Mouse (Mus musculus) embryonic stem cell, embryonic (primary cell): ENCODE data around the gene Arpc5.

Experiments used
- CTCF ChIA-PET, 4 experiments: fragments of 300-600 bp in 2 of 4; fragments of 350-600 bp in 2 of 4; sonication (Branson Sonifier 250); formaldehyde crosslinking; loops; one replicate each; lab custom pipeline; 2022; ENCODE audit warnings: inconsistent platforms in 2 of 4; lab: Charles Lee
- POLR2A ChIA-PET, 4 experiments: fragments of 300-600 bp in 2 of 4; fragments of 350-600 bp in 2 of 4; sonication (Branson Sonifier 250); formaldehyde crosslinking; loops; one replicate each; lab custom pipeline; 2022; ENCODE audit warnings: antibody characterized with exemption in 4 of 4, inconsistent platforms in 1 of 4; lab: Charles Lee

Gene Arpc5

GRCm38 (mm10) chr1:152766032-152766772, at the start of gene Arpc5, which contains the start of gene Rgl1:
Gene Arpc5, plus strand, starts transcription at chr1:152766542.
Gene Rgl1, minus strand, starts transcription at chr1:152766351.
- ChIA-PET CTCF (interaction anchor here (0.6 to 3.7 kb wide), 12 partner anchors 13 to 620 kb away, joined by 3 to 22 read pairs (median 4); no protein-coding TSS in a partner anchor), POLR2A (interaction anchor here (0.5 to 1.6 kb wide), 16 partner anchors 9 to 648 kb away, joined by 3 to 9 read pairs (median 4); partner anchors contain the start of gene Lamc1 (in 1 of the 4))

- POLR2A ChIA-PET, result interaction anchor here in 1 of 4 experiments (0.5 to 0.7 kb wide), 2 partner anchors 13 to 316 kb away, joined by 3 read pairs; no protein-coding TSS in a partner anchor
These were observed 49.0 kb upstream of the Arpc5 start for GRCm38 (mm10) chr1:152717329-152717728.

GRCm38 (mm10) chr1:152718200-152718599, 48.1 kb upstream of the Arpc5 start:
- CTCF ChIA-PET, result interaction anchor here in 1 of 4 experiments (0.6 kb wide), 1 partner anchor 1042 kb away, joined by 4 read pairs; no protein-coding TSS in a partner anchor

More at GRCm38 (mm10) chr1:152717329-152717728, 49.0 kb upstream of the Arpc5 start:
- CTCF ChIA-PET, result no interaction called here

GRCm38 (mm10) chr1:152720969-152721368, 45.4 kb upstream of the Arpc5 start:
- CTCF ChIA-PET, result interaction anchor here in 2 of 4 experiments (1.2 to 1.7 kb wide), 2 partner anchors 10 to 43 kb away, joined by 3 to 4 read pairs; no protein-coding TSS in a partner anchor
- POLR2A ChIA-PET, result no interaction called here

More at GRCm38 (mm10) chr1:152718200-152718599, 48.1 kb upstream of the Arpc5 start:
- POLR2A ChIA-PET, result interaction anchor here in 1 of 4 experiments (0.7 to 1.0 kb wide), 3 partner anchors 14 to 204 kb away, joined by 3 to 5 read pairs (median 3); no protein-coding TSS in a partner anchor

- ChIA-PET POLR2A (interaction anchor here in 1 of 4 experiments (0.9 to 1.2 kb wide), 2 partner anchors 147 to 310 kb away, joined by 3 to 4 read pairs; no protein-coding TSS in a partner anchor), CTCF (interaction anchor here in 3 of 4 experiments (0.5 to 1.7 kb wide), 4 partner anchors 9 to 234 kb away, joined by 3 to 5 read pairs (median 4); no protein-coding TSS in a partner anchor)
These were observed 44.7 kb upstream of the Arpc5 start for GRCm38 (mm10) chr1:152721535-152722198.

GRCm38 (mm10) chr1:152724286-152724685, 42.1 kb upstream of the Arpc5 start:
- ChIA-PET CTCF (no interaction called here), POLR2A (no interaction called here)

- POLR2A ChIA-PET, result interaction anchor here in 1 of 4 experiments (0.7 kb wide), 1 partner anchor 40 kb away, joined by 3 read pairs; the partner anchor contains the start of genes Arpc5 and Rgl1
- CTCF ChIA-PET, result interaction anchor here in 2 of 4 experiments (0.7 to 1.4 kb wide), 3 partner anchors 42 to 201 kb away, joined by 3 to 5 read pairs (median 4); no protein-coding TSS in a partner anchor
These were observed 40.2 kb upstream of the Arpc5 start for GRCm38 (mm10) chr1:152726095-152726494.

GRCm38 (mm10) chr1:152727604-152728236, 38.6 kb upstream of the Arpc5 start:
- ChIA-PET POLR2A (no interaction called here), CTCF (no interaction called here)

GRCm38 (mm10) chr1:152738793-152739192, 27.5 kb upstream of the Arpc5 start:
- ChIA-PET CTCF (interaction anchor here in 1 of 4 experiments (0.5 kb wide), 1 partner anchor 37 kb away, joined by 3 read pairs; no protein-coding TSS in a partner anchor), POLR2A (no interaction called here)

GRCm38 (mm10) chr1:152739374-152739773, 27.0 kb upstream of the Arpc5 start:
- POLR2A ChIA-PET, result no interaction called here
- CTCF ChIA-PET, result interaction anchor here in 1 of 4 experiments (0.6 kb wide), 1 partner anchor 13 kb away, joined by 3 read pairs; no protein-coding TSS in a partner anchor

GRCm38 (mm10) chr1:152743095-152743826, 23.1 kb upstream of the Arpc5 start:
- POLR2A ChIA-PET, result interaction anchor here in 1 of 4 experiments (1.5 kb wide), 1 partner anchor 24 kb away, joined by 4 read pairs; no protein-coding TSS in a partner anchor
- CTCF ChIA-PET, result interaction anchor here in 2 of 4 experiments (0.6 to 1.9 kb wide), 4 partner anchors 218 to 259 kb away, joined by 3 to 8 read pairs (median 4); no protein-coding TSS in a partner anchor

- ChIA-PET POLR2A (no interaction called here), CTCF (interaction anchor here in 2 of 4 experiments (0.6 to 1.3 kb wide), 3 partner anchors 221 to 926 kb away, joined by 3 to 5 read pairs (median 4); no protein-coding TSS in a partner anchor)
These were observed 19.9 kb upstream of the Arpc5 start for GRCm38 (mm10) chr1:152746426-152746825.

- CTCF ChIA-PET, result interaction anchor here in 2 of 4 experiments (1.0 to 1.6 kb wide), 2 partner anchors 18 to 229 kb away, joined by 3 to 4 read pairs; no protein-coding TSS in a partner anchor
- POLR2A ChIA-PET, result interaction anchor here in 2 of 4 experiments (0.6 to 1.4 kb wide), 3 partner anchors 15 to 396 kb away, joined by 3 to 4 read pairs (median 3); no protein-coding TSS in a partner anchor
These were observed 17.1 kb upstream of the Arpc5 start for GRCm38 (mm10) chr1:152749276-152749675.

GRCm38 (mm10) chr1:152750312-152750965, 15.9 kb upstream of the Arpc5 start, which contains the start of gene Apobec4:
Gene Apobec4, plus strand, starts transcription at chr1:152750551.
- CTCF ChIA-PET, result interaction anchor here in 1 of 4 experiments (1.6 kb wide), 1 partner anchor 230 kb away, joined by 4 read pairs; no protein-coding TSS in a partner anchor
- POLR2A ChIA-PET, result interaction anchor here in 1 of 4 experiments (0.6 kb wide), 1 partner anchor 221 kb away, joined by 3 read pairs; no protein-coding TSS in a partner anchor

GRCm38 (mm10) chr1:152761791-152762190, 4.6 kb upstream of the Arpc5 start:
- CTCF ChIA-PET, result no interaction called here

More at GRCm38 (mm10) chr1:152761791-152762190, 4.6 kb upstream of the Arpc5 start:
- POLR2A ChIA-PET, result interaction anchor here in 1 of 4 experiments (1.3 kb wide), 1 partner anchor 166 kb away, joined by 3 read pairs; no protein-coding TSS in a partner anchor
